ENCODE assay signal across 15 mouse cellular contexts in the genomic region with DNA sequence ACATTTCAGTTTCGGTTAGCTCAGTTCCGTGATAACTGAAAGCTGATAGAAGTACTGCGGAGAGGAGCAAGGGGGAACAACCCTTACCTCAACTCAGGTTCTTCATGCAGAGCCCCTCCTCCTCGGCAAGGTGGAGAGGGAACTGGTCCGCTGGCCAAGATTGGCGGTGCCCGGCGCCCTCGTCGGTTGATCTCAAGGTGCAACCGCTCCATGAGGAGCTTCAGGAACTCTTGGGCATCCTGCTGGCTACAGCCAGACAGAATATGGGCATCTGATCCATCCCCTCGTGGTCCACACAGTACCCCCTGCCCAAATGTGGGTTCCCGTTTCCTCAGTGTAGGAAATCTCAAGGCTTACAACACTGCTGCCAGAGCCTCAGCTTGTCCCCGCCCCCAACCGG. TPM values are rescaled to one million over a fixed set of nuclear protein-coding genes. Genes with fewer than 3 reads are reported as not detected.
DNase-seq lines count a peak whose midpoint lies in the region; ATAC-seq lines count a peak whose summit lies in the region.
"Had no signal": no experiment of that assay in that cellular context is flagged by ENCODE, and none has a peak within 500 bp of the region (broad histone marks: within the 10 kb centered on the region; RNA-seq: fewer than 3 reads in every experiment).

No protein-coding gene starts in this region.

- H3K4me2 ChIP-seq in liver, embryonic 13.5 days, result no peak overlapping the region
- no peak overlapping the region for H3K4me2 ChIP-seq in liver, embryonic 12.5 days
- H3K4me2 ChIP-seq in forebrain, embryonic 14.5 days (ENCODE audit: low read length), result no peak overlapping the region
- H3K4me2 ChIP-seq: forebrain, embryonic 15.5 days; lung, embryonic 14.5 days had no signal

- H3K27ac ChIP-seq in liver, embryonic 13.5 days, result no peak overlapping the region
- H3K27ac ChIP-seq in liver, embryonic 12.5 days, result no peak overlapping the region; the same call in 1 of the 2 replicates
- H3K27ac ChIP-seq in embryonic facial prominence, embryonic 10.5 days (replicated peaks), result no peak overlapping the region
- no peak overlapping the region for H3K27ac ChIP-seq in forebrain, embryonic 14.5 days (ENCODE audit: low read depth, low read length)
- H3K27ac ChIP-seq: forebrain, embryonic 15.5 days; neural tube, embryonic 15.5 days had no signal

- no peaks in the 10 kb centered on the region for H3K27me3 ChIP-seq in liver, embryonic 13.5 days
- no peaks in the 10 kb centered on the region for H3K27me3 ChIP-seq in liver, embryonic 12.5 days (replicated peaks)
- H3K27me3 ChIP-seq in embryonic facial prominence, embryonic 10.5 days (replicated peaks; ENCODE audit: low read depth, poor library complexity, severe bottlenecking), result no peaks in the 10 kb centered on the region
- no peaks in the 10 kb centered on the region for H3K27me3 ChIP-seq in forebrain, embryonic 14.5 days (replicated peaks; ENCODE audit: control insufficient read depth, insufficient read depth, low read length)
- H3K27me3 ChIP-seq: CH12.LX; forebrain, embryonic 15.5 days; neural tube, embryonic 15.5 days had no signal

- no peaks in the 10 kb centered on the region for H3K9me3 ChIP-seq in liver, embryonic 13.5 days (replicated peaks)
- no peaks in the 10 kb centered on the region for H3K9me3 ChIP-seq in liver, embryonic 12.5 days (replicated peaks)
- no peaks in the 10 kb centered on the region for H3K9me3 ChIP-seq in embryonic facial prominence, embryonic 10.5 days
- no peaks in the 10 kb centered on the region for H3K9me3 ChIP-seq in forebrain, embryonic 14.5 days (replicated peaks; ENCODE audit: control insufficient read depth, low read length)
- H3K9me3 ChIP-seq: forebrain, embryonic 15.5 days; neural tube, embryonic 15.5 days had no signal

- no peak overlapping the region for H3K4me3 ChIP-seq in liver, embryonic 13.5 days (replicated peaks)
- no peak overlapping the region for H3K4me3 ChIP-seq in liver, embryonic 12.5 days
- 0 out of 2 replicates have a peak overlapping the region, but pooled peaks have one; percentile 0 for H3K4me3 ChIP-seq in embryonic facial prominence, embryonic 10.5 days
- no peak overlapping the region for H3K4me3 ChIP-seq in forebrain, embryonic 14.5 days (ENCODE audit: low read depth, low read length)
- H3K4me3 ChIP-seq: forebrain, embryonic 15.5 days; neural tube, embryonic 15.5 days had no signal

- H3K9ac ChIP-seq in liver, embryonic 13.5 days, result 0 out of 2 replicates have a peak overlapping the region, but pooled peaks have one; percentile 22
- H3K9ac ChIP-seq in liver, embryonic 12.5 days, result no peak overlapping the region
- no peak overlapping the region for H3K9ac ChIP-seq in forebrain, embryonic 14.5 days (ENCODE audit: low read length)
- H3K9ac ChIP-seq: forebrain, embryonic 15.5 days; lung, embryonic 14.5 days; neural tube, embryonic 15.5 days had no signal

- peaks cover 58% of the 10 kb centered on the region for H3K36me3 ChIP-seq in liver, embryonic 13.5 days
- peaks cover 68% of the 10 kb centered on the region for H3K36me3 ChIP-seq in liver, embryonic 12.5 days
- peaks cover 65% of the 10 kb centered on the region for H3K36me3 ChIP-seq in embryonic facial prominence, embryonic 10.5 days (replicated peaks)
- H3K36me3 ChIP-seq in forebrain, embryonic 14.5 days (ENCODE audit: control insufficient read depth, insufficient read depth, low read length), result peaks cover 59% of the 10 kb centered on the region

- no peak for ATAC-seq in liver, embryonic 13.5 days (ENCODE audit: low read depth)
- no peak for ATAC-seq in liver, embryonic 12.5 days
- ATAC-seq in forebrain, embryonic 14.5 days, result no peak
- ATAC-seq: forebrain, embryonic 15.5 days had no signal

- DNase-seq in cerebellum, adult 11-12 months, result peak; percentile 28
- DNase-seq in cerebellum, adult 11 months, result no peak
- DNase-seq in kidney, adult 11 months, result peak; percentile 6
- no peak for DNase-seq in kidney, postnatal 10 days
- DNase-seq in liver, embryonic 13.5 days, result no peak
- DNase-seq in embryonic facial prominence, embryonic 10.5 days (ENCODE audit: low spot score), result no peak
- no peak for DNase-seq in forebrain, embryonic 14.5 days (ENCODE audit: low spot score)
- DNase-seq: embryo, embryonic 11 days; lung, embryonic 14.5 days; right cerebral cortex, postnatal 4 days; thymus, postnatal 14 days had no signal

- peaks cover 71% of the 10 kb centered on the region for H3K4me1 ChIP-seq in liver, embryonic 13.5 days (replicated peaks)
- peaks cover 66% of the 10 kb centered on the region for H3K4me1 ChIP-seq in liver, embryonic 12.5 days
- H3K4me1 ChIP-seq in embryonic facial prominence, embryonic 10.5 days, result peaks cover 51% of the 10 kb centered on the region
- H3K4me1 ChIP-seq in forebrain, embryonic 14.5 days (ENCODE audit: control insufficient read depth, insufficient read depth, low read length), result peaks cover 20% of the 10 kb centered on the region

- WGBS in liver, embryonic 13.5 days (ENCODE audit: insufficient replicate concordance), result 90% methylated on average over 15 of the region's 15 CpGs
- 83% methylated on average over 15 of the region's 15 CpGs for WGBS in liver, embryonic 12.5 days (ENCODE audit: insufficient replicate concordance)
- 92% methylated on average over 15 of the region's 15 CpGs for WGBS in embryonic facial prominence, embryonic 10.5 days
- 90% methylated on average over 15 of the region's 15 CpGs for WGBS in forebrain, embryonic 14.5 days

RNA-seq across cellular contexts. Expression of a gene that starts 3.3 kb away (rescaled TPM):
- 25.8 and 26.7 TPM in 2 replicates for polyA plus RNA-seq in liver, embryonic 13.5 days (2015; fragmentation: Nextera tagmentation; extraction: Ambion mirVana)
- 36.2 and 38.6 TPM in 2 replicates for polyA plus RNA-seq in liver, embryonic 12.5 days (2016; fragmentation: Nextera tagmentation; extraction: Ambion mirVana)
- polyA plus RNA-seq in embryonic facial prominence, embryonic 10.5 days (2016; fragmentation: Nextera tagmentation; extraction: Ambion mirVana), result 106 and 107 TPM in 2 replicates
- polyA plus RNA-seq in forebrain, embryonic 14.5 days (2014; fragmentation: Nextera tagmentation; extraction: Ambion mirVana), result 89.9 and 104 TPM in 2 replicates

RNA-seq across cellular contexts. Expression of a gene that starts 3.5 kb away (rescaled TPM):
- polyA plus RNA-seq in liver, embryonic 13.5 days (2015; fragmentation: Nextera tagmentation; extraction: Ambion mirVana), result 174 and 175 TPM in 2 replicates
- polyA plus RNA-seq in liver, embryonic 12.5 days (2016; fragmentation: Nextera tagmentation; extraction: Ambion mirVana), result 199 and 207 TPM in 2 replicates
- 52.0 and 57.5 TPM in 2 replicates for polyA plus RNA-seq in embryonic facial prominence, embryonic 10.5 days (2016; fragmentation: Nextera tagmentation; extraction: Ambion mirVana)
- 41.4 and 46.0 TPM in 2 replicates for polyA plus RNA-seq in forebrain, embryonic 14.5 days (2014; fragmentation: Nextera tagmentation; extraction: Ambion mirVana)

RNA-seq across cellular contexts. Expression of a gene that starts 10.3 kb away (rescaled TPM):
- polyA plus RNA-seq in liver, embryonic 13.5 days (2015; fragmentation: Nextera tagmentation; extraction: Ambion mirVana), result 53.3 and 57.1 TPM in 2 replicates
- polyA plus RNA-seq in liver, embryonic 12.5 days (2016; fragmentation: Nextera tagmentation; extraction: Ambion mirVana), result 55.9 and 58.3 TPM in 2 replicates
- polyA plus RNA-seq in embryonic facial prominence, embryonic 10.5 days (2016; fragmentation: Nextera tagmentation; extraction: Ambion mirVana), result 100 and 105 TPM in 2 replicates
- 119 and 127 TPM in 2 replicates for polyA plus RNA-seq in forebrain, embryonic 14.5 days (2014; fragmentation: Nextera tagmentation; extraction: Ambion mirVana)

RNA-seq across cellular contexts. Expression of a gene that starts 14.4 kb away (rescaled TPM):
- polyA plus RNA-seq in liver, embryonic 13.5 days (2015; fragmentation: Nextera tagmentation; extraction: Ambion mirVana), result 24.9 and 26.5 TPM in 2 replicates
- polyA plus RNA-seq in liver, embryonic 12.5 days (2016; fragmentation: Nextera tagmentation; extraction: Ambion mirVana), result 29.9 and 35.8 TPM in 2 replicates
- 68.7 and 70.8 TPM in 2 replicates for polyA plus RNA-seq in embryonic facial prominence, embryonic 10.5 days (2016; fragmentation: Nextera tagmentation; extraction: Ambion mirVana)
- polyA plus RNA-seq in forebrain, embryonic 14.5 days (2014; fragmentation: Nextera tagmentation; extraction: Ambion mirVana), result 74.9 and 94.2 TPM in 2 replicates

RNA-seq across cellular contexts. Expression of a gene that starts 33.3 kb away (rescaled TPM):
- polyA plus RNA-seq in liver, embryonic 13.5 days (2015; fragmentation: Nextera tagmentation; extraction: Ambion mirVana), result 152 and 167 TPM in 2 replicates
- polyA plus RNA-seq in liver, embryonic 12.5 days (2016; fragmentation: Nextera tagmentation; extraction: Ambion mirVana), result 160 and 167 TPM in 2 replicates
- 269 and 279 TPM in 2 replicates for polyA plus RNA-seq in embryonic facial prominence, embryonic 10.5 days (2016; fragmentation: Nextera tagmentation; extraction: Ambion mirVana)
- polyA plus RNA-seq in forebrain, embryonic 14.5 days (2014; fragmentation: Nextera tagmentation; extraction: Ambion mirVana), result 244 and 260 TPM in 2 replicates

Comparison
In these comparisons a context has a peak if more than half of its experiments do, and no peak if none do; other contexts are left out.
1. DNase-seq: peak in cerebellum, adult 11-12 months (single experiment) and kidney, adult 11 months (single experiment); none in cerebellum, adult 11 months (single experiment), kidney, postnatal 10 days (single experiment), liver, embryonic 13.5 days (single experiment), embryonic facial prominence, embryonic 10.5 days (single experiment) and forebrain, embryonic 14.5 days (single experiment).